Mouse (Mus musculus) olfactory bulb, adult 2 months (tissue): ENCODE results near the gene Bcl2a1b. TPM values are rescaled to one million over a fixed set of nuclear protein-coding genes. Genes with fewer than 3 reads are reported as not detected.
"Not testable (repeated sequence)": the region's sequence is repeated elsewhere in the genome, so short reads cannot be mapped to it uniquely, and the experiment has no call there.

Experiments used
- H3K27ac ChIP-seq: fragments of 200-500 bp; 2 replicates; pipeline ENCODE4 v1.5.1; 2012; ENCODE audit warnings: low read depth, low read length; ENCODE audit not compliant: insufficient read depth
- H3K4me1 ChIP-seq: fragments of 200-500 bp; 2 replicates; pipeline ENCODE4 v1.6.1; 2012; ENCODE audit warnings: low read length; ENCODE audit not compliant: control insufficient read depth, insufficient read depth
- H3K4me3 ChIP-seq: fragments of 200-500 bp; 2 replicates; pipeline ENCODE4 v1.5.1; 2012; ENCODE audit warnings: mild to moderate bottlenecking, low read depth, low read length, moderate library complexity; ENCODE audit not compliant: insufficient read depth
- WGBS: fragments of 180-500 bp; shearing (Covaris S2); methylation state at CpG from one replicate; pipeline ENCODE4 v1.1.7; 2018; 5-methylcytosine and 5-hydroxymethylcytosine counted together
- polyA plus RNA-seq: library from polyadenylated mRNA; stranded (reverse); fragments of >200 nt; gene quantifications from 2 replicates; pipeline ENCODE4 v1.2.4, GENCODE M21; 2012; ENCODE audit warnings: low replicate concordance; ENCODE audit not compliant: missing spikeins, insufficient read depth, insufficient read length

Gene Bcl2a1b
- not detected in 2 replicates for polyA plus RNA-seq

GRCm38 (mm10) chr9:89198969-89199416, at the start of gene Bcl2a1b, which contains the start of gene Gm29094:
Gene Bcl2a1b, plus strand, starts transcription at chr9:89199209.
Gene Gm29094, plus strand, starts transcription at chr9:89199379.
- H3K4me1 ChIP-seq, H3K4me3 ChIP-seq, H3K27ac ChIP-seq: not testable (repeated sequence)
- WGBS: 91% methylated on average over 5 of the region's 5 CpGs

GRCm38 (mm10) chr9:89172539-89172938, 26.5 kb upstream of the Bcl2a1b start:
- H3K4me1 ChIP-seq, H3K27ac ChIP-seq: not testable (repeated sequence)

GRCm38 (mm10) chr9:89178833-89179232, 20.2 kb upstream of the Bcl2a1b start:
- not testable (repeated sequence) for H3K27ac ChIP-seq, H3K4me3 ChIP-seq, H3K4me1 ChIP-seq
- 39% methylated on average over 2 of the region's 3 CpGs for WGBS

More at GRCm38 (mm10) chr9:89172539-89172938, 26.5 kb upstream of the Bcl2a1b start:
- not testable (repeated sequence) for H3K4me3 ChIP-seq

GRCm38 (mm10) chr9:89179469-89179868, 19.5 kb upstream of the Bcl2a1b start:
- H3K4me1 ChIP-seq, H3K4me3 ChIP-seq, H3K27ac ChIP-seq: not testable (repeated sequence)
- 81% methylated on average over 4 of the region's 4 CpGs for WGBS

GRCm38 (mm10) chr9:89187006-89187405, 12.0 kb upstream of the Bcl2a1b start:
- H3K4me1 ChIP-seq, H3K4me3 ChIP-seq, H3K27ac ChIP-seq: not testable (repeated sequence)
- 77% methylated on average over 15 of the region's 15 CpGs for WGBS

- H3K4me3 ChIP-seq, H3K4me1 ChIP-seq, H3K27ac ChIP-seq: not testable (repeated sequence)
These were observed 3.5 kb upstream of the Bcl2a1b start for GRCm38 (mm10) chr9:89195483-89195882.

- WGBS: 79% methylated on average over 1 of the region's 1 CpGs
- not testable (repeated sequence) for H3K27ac ChIP-seq, H3K4me1 ChIP-seq, H3K4me3 ChIP-seq
These were observed 1.5 kb upstream of the Bcl2a1b start for GRCm38 (mm10) chr9:89197509-89197908.

GRCm38 (mm10) chr9:89198349-89198748, 660 bp upstream of the Bcl2a1b start:
- H3K4me1 ChIP-seq, H3K4me3 ChIP-seq, H3K27ac ChIP-seq: not testable (repeated sequence)
- WGBS: 92% methylated on average over 3 of the region's 3 CpGs

GRCm38 (mm10) chr9:89202256-89202655, 3.2 kb downstream of the Bcl2a1b start:
- not testable (repeated sequence) for H3K4me1 ChIP-seq, H3K27ac ChIP-seq, H3K4me3 ChIP-seq

- not testable (repeated sequence) for H3K4me3 ChIP-seq, H3K4me1 ChIP-seq, H3K27ac ChIP-seq
- 87% methylated on average over 1 of the region's 1 CpGs for WGBS
These were observed 9.9 kb downstream of the Bcl2a1b start for GRCm38 (mm10) chr9:89208939-89209338.

GRCm38 (mm10) chr9:89210353-89211064, 11.5 kb downstream of the Bcl2a1b start, which contains the start of gene Mthfs:
Gene Mthfs, plus strand, starts transcription at chr9:89210676.
- Histone ChIP-seq H3K4me3 (peak within 1 kb of the TSS; percentile 41), H3K27ac (peak within 1 kb of the TSS; percentile 36; the same call in 1 of the 2 replicates)
- H3K4me1 ChIP-seq: not testable (repeated sequence)
- WGBS: 17% methylated on average over 10 of the region's 12 CpGs

GRCm38 (mm10) chr9:89211065-89211858, 12.3 kb downstream of the Bcl2a1b start:
- peak overlapping the region; percentile 41 for H3K4me3 ChIP-seq
- not testable (repeated sequence) for H3K4me1 ChIP-seq, H3K27ac ChIP-seq
- WGBS: 1% methylated on average over 24 of the region's 44 CpGs

GRCm38 (mm10) chr9:89212428-89212827, 13.4 kb downstream of the Bcl2a1b start:
- not testable (repeated sequence) for H3K4me1 ChIP-seq, H3K27ac ChIP-seq, H3K4me3 ChIP-seq
- 60% methylated on average over 1 of the region's 1 CpGs for WGBS

- not testable (repeated sequence) for H3K27ac ChIP-seq, H3K4me1 ChIP-seq, H3K4me3 ChIP-seq
- 76% methylated on average over 4 of the region's 4 CpGs for WGBS
These were observed 19.2 kb downstream of the Bcl2a1b start for GRCm38 (mm10) chr9:89218174-89218573.
